Mouse (Mus musculus) thymus, adult 2 months (tissue): ENCODE results near the gene Brox.

Experiments
- CTCF ChIP-seq: fragments of 200-500 bp; IDR thresholded peaks from 2 replicates; pipeline ENCODE4 v1.5.1; 2012; ENCODE audit warnings: mild to moderate bottlenecking, control low read depth, low read length, moderate library complexity, borderline replicate concordance; ENCODE audit not compliant: control insufficient read depth, poor library complexity, insufficient read depth; ENCODE audit errors: extremely low read depth
- POLR2A ChIP-seq: fragments of 200-500 bp; IDR thresholded peaks from 2 replicates; pipeline ENCODE4 v1.6.1; 2012; ENCODE audit warnings: mild to moderate bottlenecking, low read length, control low read depth, moderate library complexity; ENCODE audit not compliant: control insufficient read depth, poor library complexity, insufficient read depth; ENCODE audit errors: extremely low read depth

- TF ChIP-seq POLR2A = no peak
- no peak for TF ChIP-seq CTCF
Observed at GRCm38 (mm10) chr1:183252574-183252973, 44.5 kb downstream of the Brox start.
